Mouse (Mus musculus): Measurements from ENCODE around the gene AW549877.

DNA sequence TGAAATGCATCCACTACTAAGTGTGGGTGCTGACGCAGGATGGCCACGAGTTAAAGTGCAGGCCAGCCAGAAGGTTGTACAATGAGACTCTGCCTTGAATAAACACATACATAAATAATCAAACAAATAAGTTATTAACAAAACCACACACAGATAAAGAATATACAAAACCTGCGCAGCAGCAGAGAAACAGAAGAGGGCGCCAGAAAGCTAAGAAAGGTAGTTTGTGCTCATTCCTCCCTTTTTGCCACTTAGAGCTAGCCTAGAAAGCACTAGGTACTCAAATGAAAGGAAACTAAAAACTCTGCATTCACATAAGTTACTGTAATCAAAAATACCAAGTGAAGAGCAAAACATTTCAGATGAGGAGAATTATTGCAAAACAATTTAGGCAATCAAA lies 37.6 kb downstream of the AW549877 start:
- peak; percentile 70 for TF ChIP-seq CTCF (conservative IDR thresholded peaks at IDR 0.05; ENCODE audit: low read length)
- TF ChIP-seq POU5F1 (IDR thresholded peaks at IDR 0.05; ENCODE audit: borderline replicate concordance, low read length), result no peak
- TF ChIP-seq NANOG (IDR thresholded peaks at IDR 0.05; ENCODE audit: borderline replicate concordance, low read length), result no peak
